Mouse (Mus musculus): ENCODE measurements at regions not wholly inside any gene's neighbourhood (a gene's known extent, or its start where the extent isn't known, plus 50 kb on each side); places are given as distances from the start of the nearest gene placed in this dataset.
A peak's percentile ranks its signal among the peaks of the same experiment; 100 is the strongest.

DNA sequence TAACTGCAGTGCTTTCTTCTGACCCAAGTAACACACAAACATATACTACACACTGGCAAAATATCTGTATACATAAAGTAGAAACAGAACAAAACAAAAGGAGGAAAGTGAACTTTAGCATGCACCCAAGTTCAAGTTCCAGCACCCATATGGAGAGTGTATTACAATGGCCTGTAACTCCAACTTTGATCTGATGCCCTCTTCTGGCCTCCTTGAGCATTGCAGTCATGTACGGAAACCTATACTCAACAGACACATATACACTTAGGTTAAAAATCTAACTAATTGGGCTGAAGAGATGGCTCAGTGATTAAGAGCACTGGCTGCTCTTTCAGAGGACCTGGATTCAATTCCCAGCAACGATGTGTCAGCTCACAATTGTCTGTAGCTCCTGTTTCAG, 72.2 kb downstream of the Mid1ip1 start:
- TF ChIP-seq E2F4 (IDR thresholded peaks at IDR 0.05; ENCODE audit: insufficient replicate concordance, low read depth, low read length) = no peak
- peak in 1 of 2 experiments; percentile 45; a peak in 2 of 4 replicates for TF ChIP-seq CTCF (conservative IDR thresholded peaks at IDR 0.05 in 1 of 2, IDR thresholded peaks at IDR 0.05 in 1 of 2; ENCODE audit: low read depth in 2 of 2, low read length in 2 of 2)
- no peak for TF ChIP-seq NELFE (IDR thresholded peaks at IDR 0.05; ENCODE audit: low read depth, low read length)
- TF ChIP-seq ZNF384 (IDR thresholded peaks at IDR 0.05; ENCODE audit: low read depth, low read length) = no peak
- no peak for TF ChIP-seq MYC (IDR thresholded peaks at IDR 0.05; ENCODE audit: low read depth, low read length)
- TF ChIP-seq POLR2A (IDR thresholded peaks at IDR 0.05; ENCODE audit: low read depth, low read length) = no peak
- TF ChIP-seq TBP (conservative IDR thresholded peaks at IDR 0.05; ENCODE audit: low read depth, low read length) = no peak
- no peak for TF ChIP-seq CHD2 (IDR thresholded peaks at IDR 0.05; ENCODE audit: low read length)
- no peak for TF ChIP-seq NRF1 (IDR thresholded peaks at IDR 0.05; ENCODE audit: low read depth, low read length)
- no peak for TF ChIP-seq TCF12 (IDR thresholded peaks at IDR 0.05; ENCODE audit: low read depth, low read length)
- TF ChIP-seq USF1 (IDR thresholded peaks at IDR 0.05; ENCODE audit: low read depth, low read length) = no peak
